Mouse (Mus musculus): Measurements from ENCODE around the gene Ccdc88a. TPM values are rescaled to one million over a fixed set of nuclear protein-coding genes. Genes with fewer than 3 reads are reported as not detected.

Gene Ccdc88a
- polyA plus RNA-seq, 1 experiment from 2014 or later: 19.5 TPM

DNA sequence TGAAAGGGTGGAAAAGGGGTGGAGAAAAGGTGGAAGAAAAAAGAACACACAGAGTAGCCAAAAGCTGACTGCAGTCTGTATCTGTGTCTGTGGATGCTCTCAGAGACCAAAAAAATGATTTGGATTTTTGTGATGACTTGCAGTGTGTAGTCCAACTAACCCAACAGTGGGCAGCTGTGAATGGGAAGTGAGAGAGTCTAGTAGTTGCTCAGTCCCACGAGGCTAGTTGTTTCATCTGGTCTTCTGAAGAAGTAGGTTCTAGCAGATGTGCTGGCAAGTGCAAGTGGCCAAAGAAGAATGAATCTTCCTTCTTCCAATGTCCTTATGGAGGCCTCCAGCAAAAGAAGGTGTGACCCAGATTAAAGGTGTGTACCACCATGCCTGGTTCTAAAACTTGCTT, 10.5 kb downstream of the Ccdc88a start:
- no peak for DNase-seq (ENCODE audit: low spot score)
- Histone ChIP-seq H3K4me3 (replicated peaks; ENCODE audit: low read depth, low read length) (no peak overlapping the region), H3K9me3 (replicated peaks; ENCODE audit: low read length) (no peaks in the 10 kb centered on the region), H3K4me1 (replicated peaks; ENCODE audit: insufficient read depth, low read length) (no peaks in the 10 kb centered on the region), H3K27ac (no peak overlapping the region), H3K27me3 (ENCODE audit: insufficient read depth, low read length) (no peaks in the 10 kb centered on the region), H3K36me3 (ENCODE audit: insufficient read depth, low read length) (no peaks in the 10 kb centered on the region), H3K4me2 (ENCODE audit: low read length) (no peak overlapping the region), H3K9ac (ENCODE audit: low read depth, low read length) (no peak overlapping the region)
- 89% methylated on average over 1 of the region's 1 CpGs for WGBS
- ATAC-seq (replicated peaks; ENCODE audit: low FRiP score, low read depth): no peak
- TF ChIP-seq CTCF (IDR thresholded peaks at IDR 0.05; ENCODE audit: low read depth): no peak

DNA sequence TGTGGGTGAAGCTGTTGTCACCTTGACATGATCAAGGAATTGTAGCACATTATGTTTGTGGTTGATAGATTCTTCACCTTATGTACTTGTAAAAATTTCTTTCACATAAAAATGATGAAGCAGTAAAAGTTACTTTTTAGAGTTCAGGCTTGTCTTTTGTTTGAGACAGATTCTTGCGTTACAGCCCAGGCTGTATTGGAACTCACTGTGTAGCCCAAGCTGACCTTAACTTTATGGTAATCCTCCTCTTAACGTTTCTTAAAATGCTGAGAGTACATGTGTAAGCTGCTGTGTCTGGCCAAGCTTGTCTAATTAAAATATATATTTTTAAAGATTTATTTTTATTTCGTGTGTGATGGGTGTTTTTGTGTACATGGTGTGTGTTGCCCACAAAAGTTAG, 11.2 kb downstream of the Ccdc88a start:
- Histone ChIP-seq H3K27me3 (ENCODE audit: insufficient read depth, low read length) (no peaks in the 10 kb centered on the region), H3K4me2 (ENCODE audit: low read length) (no peak overlapping the region), H3K4me3 (replicated peaks; ENCODE audit: low read depth, low read length) (no peak overlapping the region), H3K9me3 (replicated peaks; ENCODE audit: low read length) (no peaks in the 10 kb centered on the region), H3K4me1 (replicated peaks; ENCODE audit: insufficient read depth, low read length) (no peaks in the 10 kb centered on the region), H3K36me3 (ENCODE audit: insufficient read depth, low read length) (no peaks in the 10 kb centered on the region), H3K9ac (ENCODE audit: low read depth, low read length) (no peak overlapping the region), H3K27ac (no peak overlapping the region)
- TF ChIP-seq CTCF (IDR thresholded peaks at IDR 0.05; ENCODE audit: low read depth): no peak
- 67% methylated on average over 3 of the region's 3 CpGs for WGBS
- no peak for DNase-seq (ENCODE audit: low spot score)
- ATAC-seq (replicated peaks; ENCODE audit: low FRiP score, low read depth): no peak

DNA sequence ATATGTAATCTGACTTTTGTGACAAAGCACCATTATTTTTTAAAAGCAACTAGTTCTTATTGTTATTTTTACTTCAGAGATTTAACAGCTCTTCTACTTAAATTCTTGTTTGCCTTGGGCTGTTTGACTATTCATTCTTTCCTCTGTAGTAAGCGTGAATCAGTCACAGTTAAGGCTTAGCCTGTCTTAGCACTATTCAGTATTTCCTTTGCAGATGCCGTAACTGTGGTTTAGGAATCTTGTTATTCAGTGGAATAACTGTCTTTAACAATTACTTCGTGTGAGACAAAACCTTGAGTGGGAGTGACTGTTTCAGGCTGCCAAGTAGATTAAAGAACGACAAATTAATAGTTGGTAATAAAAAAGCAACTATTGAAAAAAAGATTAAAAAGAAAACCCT, 16.5 kb downstream of the Ccdc88a start:
- ATAC-seq (replicated peaks; ENCODE audit: low FRiP score, low read depth) (no peak), DNase-seq (ENCODE audit: low spot score) (no peak)
- no peaks in the 10 kb centered on the region for H3K36me3 ChIP-seq (ENCODE audit: insufficient read depth, low read length)
- WGBS: 45% methylated on average over 4 of the region's 4 CpGs
- no peaks in the 10 kb centered on the region for H3K27me3 ChIP-seq (ENCODE audit: insufficient read depth, low read length)
- no peak overlapping the region for H3K9ac ChIP-seq (ENCODE audit: low read depth, low read length)
- H3K9me3 ChIP-seq (replicated peaks; ENCODE audit: low read length): no peaks in the 10 kb centered on the region
- no peak overlapping the region for H3K4me2 ChIP-seq (ENCODE audit: low read length)
- H3K4me3 ChIP-seq (replicated peaks; ENCODE audit: low read depth, low read length): no peak overlapping the region
- no peak for TF ChIP-seq CTCF (IDR thresholded peaks at IDR 0.05; ENCODE audit: low read depth)
- H3K27ac ChIP-seq: no peak overlapping the region
- H3K4me1 ChIP-seq (replicated peaks; ENCODE audit: insufficient read depth, low read length): no peaks in the 10 kb centered on the region

DNA sequence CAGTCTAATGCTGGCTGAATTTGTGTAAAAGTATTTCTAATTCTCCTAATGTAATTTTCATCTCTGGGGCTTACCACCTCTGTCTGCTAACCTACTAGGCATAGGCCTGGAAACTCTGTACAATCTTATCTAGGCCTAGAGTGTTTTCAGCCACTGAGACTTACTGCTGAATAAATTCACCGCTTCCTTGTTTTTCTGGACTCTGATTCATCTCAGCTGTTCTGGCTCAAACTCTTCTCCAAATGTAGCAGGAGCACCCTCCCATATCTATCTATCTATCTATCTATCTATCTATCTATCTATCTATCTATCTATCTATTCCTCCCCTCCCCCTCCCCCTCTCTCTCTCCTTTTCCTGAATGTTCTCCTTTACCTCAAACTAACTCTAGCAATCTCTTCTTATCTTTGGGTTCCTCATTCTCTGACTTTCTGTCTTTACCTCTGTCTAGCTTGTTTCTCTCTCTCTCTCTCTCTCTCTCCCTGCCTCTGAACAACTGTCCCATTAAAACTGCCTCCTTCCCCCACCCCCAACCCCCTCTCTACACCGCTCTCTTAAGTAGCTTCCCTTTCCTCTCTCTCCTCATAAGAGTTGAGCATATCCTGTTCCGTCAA, 21.8 kb downstream of the Ccdc88a start:
- ATAC-seq (replicated peaks; ENCODE audit: low FRiP score, low read depth) (no peak), DNase-seq (ENCODE audit: low spot score) (no peak)
- Histone ChIP-seq H3K4me3 (replicated peaks; ENCODE audit: low read depth, low read length) (no peak overlapping the region), H3K4me1 (replicated peaks; ENCODE audit: insufficient read depth, low read length) (no peaks in the 10 kb centered on the region), H3K27ac (no peak overlapping the region), H3K4me2 (ENCODE audit: low read length) (no peak overlapping the region), H3K36me3 (ENCODE audit: insufficient read depth, low read length) (no peaks in the 10 kb centered on the region), H3K9me3 (replicated peaks; ENCODE audit: low read length) (no peaks in the 10 kb centered on the region), H3K27me3 (ENCODE audit: insufficient read depth, low read length) (no peaks in the 10 kb centered on the region), H3K9ac (ENCODE audit: low read depth, low read length) (no peak overlapping the region)
- 92% methylated on average over 3 of the region's 3 CpGs for WGBS
- TF ChIP-seq CTCF (IDR thresholded peaks at IDR 0.05; ENCODE audit: low read depth): no peak

DNA sequence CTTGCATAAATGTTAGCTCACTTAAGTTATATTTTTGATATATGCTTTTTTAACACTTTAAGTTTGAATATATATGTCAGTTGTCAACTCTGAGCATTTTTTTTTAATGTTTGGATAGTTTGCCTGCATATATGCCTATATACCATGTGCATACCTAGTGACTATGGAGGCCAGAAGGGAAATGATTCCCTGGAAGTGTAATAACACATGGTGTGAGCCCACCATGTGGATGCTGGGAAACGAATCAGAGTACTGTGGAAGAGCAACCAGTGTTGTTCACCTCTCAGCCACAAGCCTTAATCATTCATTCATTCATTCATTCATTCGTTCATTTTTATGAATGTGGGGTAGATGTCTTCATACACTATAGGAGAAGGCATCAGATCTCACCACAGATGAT, 26.9 kb downstream of the Ccdc88a start:
- no peaks in the 10 kb centered on the region for H3K4me1 ChIP-seq (replicated peaks; ENCODE audit: insufficient read depth, low read length)
- no peaks in the 10 kb centered on the region for H3K27me3 ChIP-seq (ENCODE audit: insufficient read depth, low read length)
- no peaks in the 10 kb centered on the region for H3K36me3 ChIP-seq (ENCODE audit: insufficient read depth, low read length)
- 85% methylated on average over 2 of the region's 2 CpGs for WGBS
- no peak overlapping the region for H3K27ac ChIP-seq
- no peaks in the 10 kb centered on the region for H3K9me3 ChIP-seq (replicated peaks; ENCODE audit: low read length)
- H3K9ac ChIP-seq (ENCODE audit: low read depth, low read length): no peak overlapping the region
- TF ChIP-seq CTCF (IDR thresholded peaks at IDR 0.05; ENCODE audit: low read depth): no peak
- ATAC-seq (replicated peaks; ENCODE audit: low FRiP score, low read depth) (no peak), DNase-seq (ENCODE audit: low spot score) (no peak)
- no peak overlapping the region for H3K4me3 ChIP-seq (replicated peaks; ENCODE audit: low read depth, low read length)
- no peak overlapping the region for H3K4me2 ChIP-seq (ENCODE audit: low read length)

DNA sequence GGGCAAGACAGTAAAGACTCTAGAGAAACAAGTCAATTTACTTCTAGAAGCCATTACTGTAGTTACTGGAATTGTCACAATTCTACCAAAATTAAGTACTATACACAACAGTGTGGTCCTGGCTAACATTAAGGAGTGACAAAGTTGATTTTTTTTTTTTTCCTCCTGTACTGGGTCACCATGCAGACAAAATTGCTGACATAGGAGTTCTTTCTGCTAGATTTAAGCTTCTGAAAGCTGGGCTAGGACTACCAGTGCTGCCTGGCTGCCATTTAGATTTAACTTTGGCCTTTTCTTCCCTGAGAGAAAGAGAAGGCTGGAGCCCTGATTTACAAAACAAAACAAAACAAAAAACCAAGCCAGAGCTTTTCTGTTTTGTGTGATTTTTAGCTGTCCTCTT, 32.8 kb downstream of the Ccdc88a start:
- DNase-seq (ENCODE audit: low spot score) (no peak), ATAC-seq (replicated peaks; ENCODE audit: low FRiP score, low read depth) (no peak)
- Histone ChIP-seq H3K4me2 (ENCODE audit: low read length) (no peak overlapping the region), H3K27me3 (ENCODE audit: insufficient read depth, low read length) (no peaks in the 10 kb centered on the region), H3K4me1 (replicated peaks; ENCODE audit: insufficient read depth, low read length) (no peaks in the 10 kb centered on the region), H3K4me3 (replicated peaks; ENCODE audit: low read depth, low read length) (no peak overlapping the region), H3K9me3 (replicated peaks; ENCODE audit: low read length) (no peaks in the 10 kb centered on the region), H3K9ac (ENCODE audit: low read depth, low read length) (no peak overlapping the region), H3K27ac (no peak overlapping the region), H3K36me3 (ENCODE audit: insufficient read depth, low read length) (no peaks in the 10 kb centered on the region)
- no peak for TF ChIP-seq CTCF (IDR thresholded peaks at IDR 0.05; ENCODE audit: low read depth)

DNA sequence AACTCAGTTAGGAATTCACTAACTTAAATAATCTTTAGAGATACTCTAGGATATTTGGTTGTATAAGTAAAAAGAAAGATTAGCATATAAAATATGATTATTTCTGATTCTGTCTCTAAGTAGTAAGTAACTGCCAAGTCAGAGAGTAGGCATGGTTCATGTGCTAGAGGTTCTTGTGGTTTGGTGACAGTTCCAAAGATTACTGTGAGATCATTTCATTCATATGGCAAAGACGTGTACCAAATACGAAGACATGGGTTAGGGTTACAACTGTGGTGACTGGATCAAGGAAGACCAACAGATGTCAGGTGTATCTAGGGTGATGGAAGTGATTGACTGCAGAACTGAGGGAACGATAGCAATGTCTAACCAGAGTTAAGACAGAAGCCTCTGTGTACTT, 50.0 kb downstream of the Ccdc88a start:
- H3K9me3 ChIP-seq (replicated peaks; ENCODE audit: low read length): no peaks in the 10 kb centered on the region
- DNase-seq (ENCODE audit: low spot score): no peak
- H3K4me1 ChIP-seq (replicated peaks; ENCODE audit: insufficient read depth, low read length): no peaks in the 10 kb centered on the region
- H3K4me3 ChIP-seq (replicated peaks; ENCODE audit: low read depth, low read length): no peak overlapping the region
- H3K27ac ChIP-seq: no peak overlapping the region
- H3K9ac ChIP-seq (ENCODE audit: low read depth, low read length): no peak overlapping the region
- no peaks in the 10 kb centered on the region for H3K36me3 ChIP-seq (ENCODE audit: insufficient read depth, low read length)
- H3K27me3 ChIP-seq (ENCODE audit: insufficient read depth, low read length): no peaks in the 10 kb centered on the region
- WGBS: 86% methylated on average over 3 of the region's 3 CpGs
- no peak for TF ChIP-seq CTCF (IDR thresholded peaks at IDR 0.05; ENCODE audit: low read depth)
- no peak overlapping the region for H3K4me2 ChIP-seq (ENCODE audit: low read length)
- ATAC-seq (replicated peaks; ENCODE audit: low FRiP score, low read depth): no peak

All from kidney, postnatal 0 days (tissue).